Mouse (Mus musculus) forebrain, embryonic 11.5 days (tissue): ENCODE measurements at regions not wholly inside any gene's neighbourhood (a gene's known extent, or its start where the extent isn't known, plus 50 kb on each side); places are given as distances from the start of the nearest gene placed in this dataset.

Experiments used
- ATAC-seq: fragments of 200-750 bp; cut with Nextera tagmentation; replicated peaks from 2 replicates; pipeline ENCODE4 v1.8.0; 2017; ENCODE audit warnings: moderate TSS enrichment; ENCODE audit not compliant: low FRiP score
- DNase-seq: peaks from one replicate; pipeline ENCODE4 v3.0.0-alpha.2; 2017; ENCODE audit warnings: low spot score
- H3K27ac ChIP-seq: fragments of 300-500 bp; sonication (generic); 2 replicates; pipeline ENCODE4 v1.5.1; 2014; ENCODE audit warnings: low read depth, low read length
- H3K27me3 ChIP-seq: fragments of 300-500 bp; sonication (generic); 2 replicates; pipeline ENCODE4 v1.6.1; 2014; ENCODE audit warnings: mild to moderate bottlenecking, low read length, mixed read lengths; ENCODE audit not compliant: control insufficient read depth, insufficient read depth
- H3K36me3 ChIP-seq: fragments of 300-500 bp; sonication (generic); 2 replicates; pipeline ENCODE4 v1.6.1; 2014; ENCODE audit warnings: mild to moderate bottlenecking, low read length, moderate library complexity, mixed read lengths; ENCODE audit not compliant: control insufficient read depth, insufficient read depth
- H3K4me1 ChIP-seq: fragments of 300-500 bp; sonication (generic); replicated peaks from 2 replicates; pipeline ENCODE4 v1.6.1; 2014; ENCODE audit warnings: low read length, mixed read lengths; ENCODE audit not compliant: control insufficient read depth, insufficient read depth
- H3K4me2 ChIP-seq: fragments of 300-500 bp; sonication (generic); 2 replicates; pipeline ENCODE4 v1.6.1; 2014; ENCODE audit warnings: low read depth, mild to moderate bottlenecking, low read length, moderate library complexity, mixed read lengths; ENCODE audit not compliant: severe bottlenecking
- H3K4me3 ChIP-seq: fragments of 300-500 bp; sonication (generic); 2 replicates; pipeline ENCODE4 v1.5.1; 2014; ENCODE audit warnings: low read depth, low read length
- H3K9ac ChIP-seq: fragments of 300-500 bp; sonication (generic); 2 replicates; pipeline ENCODE4 v1.6.1; 2014; ENCODE audit warnings: low read length
- H3K9me3 ChIP-seq: fragments of 300-500 bp; sonication (generic); 2 replicates; pipeline ENCODE4 v1.6.1; 2016; ENCODE audit warnings: low read length, mixed read lengths; ENCODE audit not compliant: control insufficient read depth
- WGBS: fragments of 180-500 bp; shearing (Covaris S2); extraction: QIAGEN DNeasy Blood & Tissue Kit; methylation state at CpG from one replicate; pipeline ENCODE4 v1.1.7; 2014; 5-methylcytosine and 5-hydroxymethylcytosine counted together

DNA sequence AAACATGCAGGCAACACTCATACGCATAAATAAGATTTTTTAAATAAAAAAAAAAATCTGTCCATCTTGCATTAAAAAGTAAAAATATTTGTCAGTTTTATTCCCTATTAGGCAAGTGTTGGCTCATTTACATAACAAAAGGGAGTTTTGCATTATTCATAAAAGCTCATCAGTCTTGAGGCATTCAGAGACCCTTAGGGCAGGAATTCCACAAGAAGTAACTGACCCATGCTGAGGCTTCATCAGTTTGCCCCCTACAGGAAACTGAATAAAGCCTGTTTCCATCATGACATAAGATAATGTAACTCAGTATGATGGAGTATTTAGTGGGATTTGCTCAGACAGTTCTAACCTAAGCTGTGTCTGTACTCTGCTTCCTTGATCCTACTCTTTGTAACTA lies 81.2 kb upstream of the Mms22l start:
- Histone ChIP-seq H3K27me3 (no peaks in the 10 kb centered on the region), H3K36me3 (no peaks in the 10 kb centered on the region), H3K9ac (no peak overlapping the region), H3K27ac (no peak overlapping the region), H3K4me3 (no peak overlapping the region), H3K4me2 (no peak overlapping the region), H3K4me1 (no peaks in the 10 kb centered on the region), H3K9me3 (no peaks in the 10 kb centered on the region)
- DNase-seq (no peak), ATAC-seq (peak; percentile 64)
- 91% methylated on average over 1 of the region's 1 CpGs for WGBS

DNA sequence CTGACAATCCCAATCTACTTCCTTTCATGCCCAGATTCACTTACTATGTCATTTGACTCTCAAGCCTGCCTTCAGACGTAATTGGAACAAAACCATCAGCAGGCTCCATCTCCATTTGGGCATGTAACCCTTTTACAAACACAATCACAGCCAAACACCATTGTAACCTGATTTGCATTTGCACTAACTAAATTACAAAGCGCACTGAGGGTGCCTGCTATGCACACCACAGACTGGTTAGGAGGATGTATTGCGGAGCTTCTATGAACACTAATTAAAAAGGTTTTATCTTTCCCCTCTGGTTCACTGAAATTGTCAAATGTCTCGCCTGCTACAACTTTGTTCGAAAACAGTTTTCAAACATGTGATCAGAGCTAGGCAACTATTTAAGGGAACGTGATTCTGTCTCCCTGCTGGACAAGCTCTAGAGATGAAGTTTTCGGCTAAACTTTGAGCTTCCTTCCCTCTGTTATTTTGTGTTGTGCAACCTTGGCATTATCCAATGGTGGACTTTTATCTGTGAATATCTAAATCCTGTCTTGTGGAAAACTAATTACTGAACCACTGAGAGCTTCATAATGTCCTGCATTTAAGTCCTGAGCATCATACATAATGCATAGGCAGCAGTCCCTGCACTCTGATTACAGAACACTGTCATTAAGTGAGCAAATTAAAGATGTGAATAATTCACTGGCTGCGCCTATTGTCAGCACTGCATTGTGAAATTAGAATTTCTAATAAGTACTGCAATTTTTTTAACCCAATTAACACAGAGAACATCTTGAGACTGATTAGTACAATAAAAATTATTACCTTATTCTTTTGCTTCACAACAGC lies 66.9 kb upstream of the Mms22l start:
- no peaks in the 10 kb centered on the region for H3K9me3 ChIP-seq
- 15% methylated on average over 8 of the region's 8 CpGs for WGBS
- no peaks in the 10 kb centered on the region for H3K36me3 ChIP-seq
- H3K4me3 ChIP-seq: peak overlapping the region; percentile 3
- peak; percentile 91 for ATAC-seq
- peak overlapping the region; percentile 31 for H3K27ac ChIP-seq
- H3K9ac ChIP-seq: no peak overlapping the region
- no peaks in the 10 kb centered on the region for H3K4me1 ChIP-seq
- peak overlapping the region; percentile 2; the same call in 1 of the 2 replicates for H3K4me2 ChIP-seq
- no peaks in the 10 kb centered on the region for H3K27me3 ChIP-seq
- DNase-seq: peak; percentile 69

DNA sequence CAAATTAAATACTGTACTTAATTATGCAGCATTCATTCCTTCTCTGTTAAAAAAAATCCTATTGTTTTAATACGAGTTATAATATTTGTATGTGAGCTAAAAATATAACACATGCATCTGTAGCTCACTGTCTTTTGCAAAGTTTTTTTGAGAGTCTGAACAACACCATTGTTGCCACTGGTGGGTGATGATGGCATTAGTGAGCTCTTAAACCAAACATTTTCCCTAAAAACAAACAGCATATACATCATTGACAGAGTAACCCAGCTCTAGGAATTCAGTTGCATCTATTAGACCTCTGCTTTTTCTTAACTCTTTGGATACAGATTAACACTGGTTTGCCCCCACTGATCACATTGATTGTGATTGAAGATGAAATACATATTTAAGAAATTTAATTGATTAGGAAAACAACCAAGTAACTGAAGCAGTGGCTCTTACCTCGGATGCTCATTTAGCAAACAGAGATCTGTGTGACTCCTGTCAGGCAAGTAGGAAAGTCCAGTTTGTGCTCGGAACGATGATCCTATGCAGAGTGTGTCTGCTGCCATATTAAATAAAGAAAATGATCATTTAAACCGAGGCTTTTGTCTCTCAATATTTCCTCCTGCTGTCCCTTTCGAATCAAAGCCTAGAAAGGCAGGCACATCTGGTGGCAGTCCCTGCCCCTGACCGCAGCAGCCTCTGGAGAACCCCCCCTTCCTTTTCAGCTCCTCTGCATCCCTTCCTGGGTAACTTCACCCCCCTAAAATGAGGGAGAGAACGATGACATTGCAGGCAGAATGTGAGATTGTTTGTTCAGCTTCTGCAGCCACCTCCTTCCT lies 66.1 kb upstream of the Mms22l start:
- ATAC-seq (peak; percentile 53), DNase-seq (no peak)
- H3K4me1 ChIP-seq: no peaks in the 10 kb centered on the region

DNA sequence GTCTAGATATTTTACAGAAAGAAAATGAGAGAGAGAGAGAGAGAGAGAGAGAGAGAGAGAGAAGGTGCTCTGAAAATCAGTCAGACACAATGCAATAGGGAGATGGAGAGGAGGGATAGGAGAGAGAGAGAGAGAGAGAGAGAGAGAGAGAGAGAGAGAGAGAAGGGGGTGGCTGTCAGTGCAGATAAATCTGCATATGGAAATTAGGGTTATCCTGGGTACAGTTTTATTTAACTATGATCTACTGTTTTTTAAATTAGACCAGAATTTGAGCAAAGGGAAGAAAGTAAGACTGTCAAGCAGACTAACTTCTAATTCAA lies 65.5 kb upstream of the Mms22l start:
- H3K4me3 ChIP-seq: no peak overlapping the region
- no peaks in the 10 kb centered on the region for H3K36me3 ChIP-seq
- no peaks in the 10 kb centered on the region for H3K9me3 ChIP-seq
- H3K4me1 ChIP-seq: no peaks in the 10 kb centered on the region
- H3K27ac ChIP-seq: no peak overlapping the region
- H3K27me3 ChIP-seq: no peaks in the 10 kb centered on the region
- peak overlapping the region; percentile 24; the same call in 1 of the 2 replicates for H3K4me2 ChIP-seq
- DNase-seq (no peak), ATAC-seq (no peak)
- H3K9ac ChIP-seq: no peak overlapping the region

More for the DNA sequence above, 66.1 kb upstream of the Mms22l start:
- Histone ChIP-seq H3K27ac (0 out of 2 replicates have a peak overlapping the region, but pooled peaks have one; percentile 13), H3K27me3 (no peaks in the 10 kb centered on the region), H3K4me2 (peak overlapping the region; percentile 24; the same call in 1 of the 2 replicates), H3K4me3 (peak overlapping the region; percentile 17), H3K9me3 (no peaks in the 10 kb centered on the region), H3K9ac (peak overlapping the region; percentile 13; the same call in 1 of the 2 replicates), H3K36me3 (no peaks in the 10 kb centered on the region)
- WGBS: 27% methylated on average over 8 of the region's 8 CpGs

DNA sequence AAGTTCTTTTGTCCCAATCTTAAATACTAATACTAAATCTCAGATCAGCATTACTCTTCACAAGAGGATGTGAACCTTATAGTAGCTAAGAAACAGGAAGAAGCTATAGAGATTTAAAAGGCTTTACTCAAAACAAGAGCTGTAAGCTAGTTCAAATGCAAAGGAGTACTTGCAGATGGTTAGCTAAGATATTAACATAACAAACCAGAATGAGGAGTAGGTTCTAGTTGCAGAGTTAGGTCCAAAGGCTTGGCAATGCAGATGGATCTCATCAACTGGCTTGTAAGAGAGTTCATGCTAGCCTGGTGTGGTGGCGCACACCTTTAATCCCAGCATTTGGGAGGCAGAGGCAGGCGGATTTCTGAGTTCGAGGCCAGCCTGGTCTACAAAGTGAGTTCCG lies 59.0 kb upstream of the Mms22l start:
- H3K4me3 ChIP-seq: no peak overlapping the region

More for the DNA sequence above, 59.0 kb upstream of the Mms22l start:
- Histone ChIP-seq H3K4me2 (no peak overlapping the region), H3K36me3 (no peaks in the 10 kb centered on the region), H3K4me1 (no peaks in the 10 kb centered on the region), H3K27me3 (no peaks in the 10 kb centered on the region), H3K9me3 (no peaks in the 10 kb centered on the region), H3K9ac (no peak overlapping the region), H3K27ac (no peak overlapping the region)
- DNase-seq (no peak), ATAC-seq (no peak)
- WGBS: 97% methylated on average over 4 of the region's 4 CpGs
